Mouse (Mus musculus): ENCODE data around the gene Vps53.
A peak's percentile ranks its signal among the peaks of the same experiment; 100 is the strongest.

Vps53 gene

DNA sequence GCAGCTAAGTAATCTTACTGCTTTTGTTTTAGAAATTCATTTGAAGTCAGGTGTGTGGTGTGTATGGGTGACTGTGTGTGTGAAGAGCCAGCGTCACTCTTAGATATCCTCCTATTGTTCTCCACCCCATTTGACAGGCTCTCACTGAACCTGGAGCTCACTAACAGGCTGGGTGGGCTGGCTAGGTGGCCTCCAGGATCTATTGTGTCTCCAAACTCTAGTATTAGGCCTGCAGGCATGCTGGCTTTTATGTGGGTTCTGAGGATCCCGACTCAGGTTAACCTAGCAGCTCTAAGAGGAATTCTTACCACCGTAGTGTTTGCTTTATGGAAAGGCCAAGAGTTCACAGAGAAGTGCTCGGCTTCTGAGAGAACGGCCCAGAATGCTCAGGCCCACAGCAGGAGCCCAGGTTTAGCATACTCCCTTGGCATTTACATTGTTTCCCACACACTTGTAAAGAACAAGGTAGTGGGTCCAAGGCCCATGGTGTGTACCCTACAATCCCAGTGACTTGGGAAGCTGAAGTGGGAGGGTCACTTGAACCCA, 128.4 kb downstream of the Vps53 start:
- DNase-seq: no peak

DNA sequence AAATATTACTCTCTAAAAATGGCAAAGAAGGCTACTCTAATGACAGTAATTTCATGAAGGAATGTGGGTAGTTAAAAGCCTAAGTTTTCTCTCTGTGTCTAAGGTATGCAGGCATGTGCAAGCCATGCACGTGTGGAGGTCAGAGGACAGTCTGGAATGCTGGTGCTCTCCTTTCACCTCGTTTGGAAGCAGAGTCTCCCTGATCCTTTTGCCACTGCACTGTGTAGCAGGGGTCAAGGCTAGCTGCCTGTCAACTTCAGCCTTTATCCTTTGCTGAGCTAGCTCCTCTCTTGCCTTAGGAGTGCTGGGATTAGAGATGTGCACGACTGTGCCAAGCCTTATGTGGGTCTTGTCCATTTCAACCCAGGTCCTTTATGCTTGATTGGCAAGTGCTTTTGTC, 128.9 kb downstream of the Vps53 start:
- no peak for DNase-seq

DNA sequence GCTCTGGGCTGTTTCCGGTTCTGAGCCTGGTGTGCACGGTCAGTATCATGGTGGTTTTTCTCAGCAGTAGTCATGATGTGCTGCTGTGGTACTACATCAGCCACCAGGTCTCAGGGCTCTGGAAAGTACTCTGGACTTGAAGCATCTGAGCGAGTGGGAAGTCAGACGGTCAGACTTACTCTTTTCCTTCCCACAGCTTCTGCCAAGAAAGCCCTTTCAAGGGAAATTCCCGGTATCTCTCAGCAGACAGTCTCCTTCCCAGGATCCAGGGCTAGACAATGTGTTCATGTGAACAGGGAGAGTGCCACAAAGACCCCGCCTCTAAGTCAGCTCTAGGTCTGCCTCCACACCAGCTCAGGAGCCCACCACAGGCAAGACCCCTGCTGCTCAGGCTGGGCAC, 134.1 kb downstream of the Vps53 start:
- no peak for DNase-seq

DNA sequence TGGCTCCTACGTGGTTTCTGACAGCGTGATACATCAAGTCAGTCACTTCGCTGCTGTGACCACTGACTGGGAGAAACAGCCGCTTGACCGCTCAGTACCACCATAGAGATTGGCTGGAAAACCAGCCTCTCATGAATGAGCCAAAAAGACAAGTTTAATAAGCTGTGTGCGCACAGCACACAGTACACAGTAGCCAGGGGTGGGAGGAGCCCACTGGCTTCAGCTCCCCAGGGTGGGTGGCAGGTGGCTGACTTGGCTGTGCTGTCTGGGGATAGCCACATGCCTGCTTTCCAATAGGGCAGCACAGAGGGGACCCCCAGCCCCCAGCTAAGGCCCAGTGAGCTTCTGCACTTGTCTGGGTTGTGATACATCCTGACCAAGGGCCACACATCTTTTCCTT, 135.0 kb downstream of the Vps53 start:
- DNase-seq: no peak

DNA sequence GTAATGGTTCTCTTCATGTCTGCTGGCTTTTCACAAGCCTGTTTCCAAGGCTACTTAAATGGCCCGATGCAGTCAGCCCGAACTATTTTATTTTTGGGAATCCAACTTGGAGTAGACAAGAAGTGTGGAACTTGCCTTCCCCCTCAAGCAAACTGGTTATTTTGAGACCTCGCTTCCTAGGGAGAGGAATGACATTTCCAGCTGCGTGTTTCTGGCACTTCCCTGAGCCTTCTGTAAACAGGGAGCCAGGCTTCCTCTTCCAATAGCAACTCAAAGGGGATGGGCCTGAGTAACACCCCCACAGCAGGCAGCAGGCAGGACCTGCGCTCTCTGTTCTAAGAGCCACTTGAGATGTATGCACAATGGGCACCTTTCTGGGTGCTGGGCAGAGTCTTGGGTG, 136.6 kb downstream of the Vps53 start:
- peak; percentile 42 for DNase-seq

DNA sequence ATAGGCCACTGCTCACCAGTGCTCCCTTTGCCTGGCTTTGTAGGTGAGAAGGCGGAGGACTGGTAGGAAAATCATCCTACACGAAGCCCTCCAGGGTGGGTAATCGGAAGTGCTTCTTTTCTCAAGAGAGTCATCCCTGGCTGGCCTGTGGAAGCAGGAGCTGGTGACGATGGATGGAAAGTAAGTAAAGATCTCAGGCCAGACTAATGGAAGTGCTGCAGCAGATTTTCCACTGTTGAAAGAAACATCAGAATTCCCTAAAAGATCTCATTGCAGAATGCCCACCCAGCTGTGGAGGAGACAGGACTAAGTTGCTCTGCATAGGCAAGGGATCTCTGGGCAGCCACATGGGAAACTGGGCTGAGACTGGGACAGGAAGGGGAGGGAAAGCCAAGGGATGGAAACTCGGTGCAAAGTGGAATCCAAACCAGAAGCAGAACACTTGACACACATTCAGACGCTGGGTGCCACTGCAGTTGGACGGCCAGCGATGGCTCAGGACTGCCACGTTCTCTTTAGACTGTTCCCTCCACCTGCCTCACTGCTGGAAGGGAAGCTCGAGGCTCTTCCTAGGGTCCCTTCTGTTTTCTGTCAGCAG, 137.3 kb downstream of the Vps53 start:
- no peak for DNase-seq

DNA sequence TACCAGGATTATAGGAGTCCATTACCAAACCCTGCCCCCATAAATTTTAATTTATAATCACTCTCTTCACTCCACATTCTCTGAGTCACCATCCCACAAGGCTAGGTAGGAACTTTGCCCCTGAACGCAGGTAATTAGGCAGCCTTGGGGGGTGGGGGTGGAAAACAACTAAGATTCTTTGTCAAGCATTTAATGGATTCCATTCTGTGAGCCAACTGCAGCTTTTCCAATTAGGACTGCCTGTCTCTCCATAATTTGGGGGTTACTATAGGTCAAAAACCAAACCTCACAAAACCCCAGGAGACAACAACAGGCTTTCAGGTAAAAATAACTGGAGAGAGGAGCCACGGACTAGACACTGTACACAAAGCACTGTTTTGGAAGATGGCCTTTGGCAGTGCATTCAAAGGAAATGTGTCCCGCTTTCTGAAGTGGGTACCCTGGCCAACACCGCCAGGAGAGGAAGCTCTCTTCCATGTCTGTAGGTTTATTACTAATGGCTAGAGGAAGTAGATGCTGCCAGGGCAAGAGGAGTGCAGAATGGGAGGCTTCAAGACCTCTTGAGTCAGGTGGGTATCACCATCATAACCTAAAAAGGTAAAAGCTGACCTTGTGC, 138.6 kb downstream of the Vps53 start:
- DNase-seq: no peak

DNA sequence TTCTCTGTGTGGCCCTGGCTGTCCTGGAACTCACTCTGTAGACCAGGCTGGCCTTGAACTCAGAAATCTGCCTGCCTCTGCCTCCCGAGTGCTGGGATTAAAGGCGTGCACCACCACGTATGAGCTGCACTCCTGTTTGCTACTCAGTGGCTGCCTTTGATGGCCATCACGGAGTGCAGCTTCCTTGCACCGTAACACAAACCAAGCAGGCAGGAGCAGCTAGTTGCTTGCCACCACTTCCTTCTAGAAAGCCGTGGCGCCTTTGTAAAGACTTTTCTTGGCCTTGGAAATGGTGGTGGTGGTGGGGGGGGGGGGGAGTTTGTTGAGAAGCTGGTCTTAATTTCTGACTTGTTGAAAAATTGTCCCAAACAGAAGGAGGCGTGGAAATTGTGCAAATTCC, 139.3 kb downstream of the Vps53 start:
- DNase-seq: no peak

DNA sequence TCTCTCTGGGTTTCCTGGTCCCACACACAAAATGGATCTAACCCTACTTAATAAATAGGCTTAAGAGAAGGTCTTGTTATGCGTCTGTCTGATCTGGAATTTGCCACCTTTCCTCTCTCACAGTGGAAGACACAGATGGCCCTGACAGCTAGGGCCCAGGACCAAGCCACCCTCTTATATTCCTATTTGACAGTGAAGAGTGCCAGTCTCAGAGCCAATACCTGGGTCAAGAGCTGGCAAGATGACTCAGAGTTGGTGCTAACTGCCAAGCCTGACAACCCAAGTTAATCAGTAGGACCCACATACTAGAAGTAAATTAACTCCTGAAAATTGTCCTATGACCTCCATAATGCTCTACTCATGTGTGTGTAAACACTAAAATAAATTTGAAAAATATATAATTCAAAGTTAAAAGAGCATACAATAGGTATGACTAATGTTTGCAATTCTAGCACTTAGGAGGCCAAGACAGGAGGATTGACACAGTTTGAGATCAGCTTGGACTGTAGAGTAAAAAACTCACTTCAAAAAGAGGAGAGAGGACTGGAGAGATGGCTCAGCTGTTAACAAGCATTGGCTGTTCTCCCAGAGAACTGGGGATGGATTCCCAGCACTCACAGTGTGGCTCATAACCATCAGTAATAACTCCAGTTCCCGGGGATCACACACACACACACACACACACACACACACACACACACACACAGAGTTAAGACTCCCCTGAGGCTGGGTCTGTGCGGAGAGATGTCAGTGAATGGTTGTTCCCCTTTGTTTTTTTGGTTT, 140.0 kb downstream of the Vps53 start:
- DNase-seq: no peak

DNA sequence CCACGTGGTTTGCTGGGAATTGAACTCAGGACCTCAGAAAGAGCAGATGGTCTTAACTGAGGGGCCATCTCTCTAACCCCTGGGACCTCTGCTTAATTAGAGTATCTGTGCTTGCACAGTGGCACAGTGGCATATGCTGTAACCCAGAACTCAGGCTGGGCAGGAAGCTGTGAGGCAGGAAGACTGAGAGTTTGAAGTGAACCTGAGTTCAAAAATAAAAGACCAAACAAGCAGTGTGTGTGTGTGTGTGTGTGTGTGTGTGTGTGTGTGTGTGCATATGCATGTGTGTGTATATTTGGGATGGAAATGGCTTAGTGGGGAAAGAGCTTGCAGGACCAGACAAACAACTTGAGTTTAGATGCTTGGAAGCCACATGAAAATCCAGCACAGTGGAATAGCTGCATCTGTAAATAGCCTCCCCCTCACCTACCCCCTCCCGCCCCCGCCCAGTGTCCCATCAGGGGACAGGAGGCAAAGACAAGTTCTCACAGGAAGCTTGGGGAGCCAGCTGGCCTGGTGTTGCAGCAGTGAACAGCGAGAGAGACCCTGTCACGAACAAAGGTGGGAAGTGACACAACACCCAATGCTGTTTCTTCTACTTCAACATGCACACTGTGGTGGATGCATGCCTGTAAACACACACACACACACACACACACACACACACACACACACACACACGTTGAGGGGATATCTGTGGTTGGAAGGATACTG, 141.7 kb downstream of the Vps53 start:
- DNase-seq: no peak

DNA sequence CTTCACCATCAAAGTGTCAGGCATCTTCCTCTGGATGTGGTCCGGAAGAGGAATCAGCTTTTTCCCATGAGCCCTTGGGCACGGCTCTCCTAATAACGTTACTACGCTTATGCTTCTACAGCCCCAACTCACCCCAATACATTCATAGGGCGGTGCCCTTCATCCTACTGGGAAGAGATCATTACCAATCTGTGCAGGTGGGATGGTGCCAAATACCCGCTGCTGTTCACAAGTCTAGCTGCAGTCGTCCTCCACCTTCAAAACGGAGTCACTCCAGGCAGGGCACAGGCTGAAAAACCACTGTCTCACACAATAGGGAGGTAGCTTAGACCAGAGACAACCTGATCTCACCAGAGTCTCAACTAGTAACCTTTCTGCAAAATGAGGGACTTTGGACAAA, 144.3 kb downstream of the Vps53 start:
- DNase-seq: no peak

DNA sequence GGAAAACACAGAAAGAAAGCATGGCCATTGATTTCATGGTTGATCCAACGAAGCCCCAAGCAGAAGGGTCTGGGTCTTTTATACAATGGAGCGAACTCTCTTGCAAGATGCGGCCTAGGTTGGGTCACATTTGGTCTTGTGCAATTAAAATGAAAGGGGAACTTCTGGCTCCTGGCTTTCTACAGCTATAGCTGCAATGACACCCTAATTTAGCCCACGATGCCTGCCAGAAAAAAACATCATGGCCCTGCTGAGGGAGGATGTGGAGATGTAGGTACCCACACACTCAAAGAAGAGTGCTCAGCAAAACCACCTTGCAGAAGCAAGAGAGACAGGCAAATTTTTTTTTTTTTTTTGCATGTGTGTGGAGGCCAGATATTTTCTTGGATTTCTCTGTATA, 145.6 kb downstream of the Vps53 start:
- DNase-seq: no peak

DNA sequence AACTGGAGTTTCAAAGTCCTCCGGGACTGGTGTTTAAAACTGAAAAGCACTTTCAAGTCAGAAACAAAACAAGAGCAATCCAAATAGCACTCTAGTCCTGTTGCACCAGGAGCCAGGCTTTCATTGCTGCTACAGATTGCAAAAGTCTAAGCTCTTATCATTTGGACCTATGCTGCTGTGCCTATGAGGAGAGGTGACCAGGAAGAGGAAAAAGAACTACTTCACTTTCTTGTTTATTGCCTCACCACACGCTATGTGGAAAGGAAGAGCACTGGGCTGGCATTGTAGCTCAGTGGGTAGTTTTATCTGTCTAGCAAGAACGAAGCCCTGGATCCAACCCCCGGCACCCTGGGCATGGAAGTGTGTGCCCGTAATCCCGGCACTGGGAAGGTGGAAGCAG, 146.1 kb downstream of the Vps53 start:
- no peak for DNase-seq

DNA sequence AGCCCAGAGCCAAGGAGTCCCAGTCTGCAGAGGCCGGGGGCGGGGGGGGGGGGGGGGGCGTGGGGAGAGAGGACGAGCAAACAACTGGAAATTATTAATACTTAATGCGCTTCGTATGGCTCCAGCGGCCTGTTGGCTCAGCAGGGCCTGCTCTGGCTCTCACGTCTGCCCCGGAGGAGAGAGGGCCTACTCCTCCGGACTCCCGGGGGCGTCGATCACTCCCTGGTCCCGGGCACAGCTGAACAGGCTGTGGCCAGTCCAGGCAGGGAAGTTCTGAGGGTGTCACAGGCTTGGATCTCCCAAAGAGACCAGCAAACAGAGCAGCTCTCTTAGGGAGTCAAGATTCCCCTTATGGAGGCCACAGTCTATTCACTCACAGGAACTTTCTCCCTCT, 151.4 kb downstream of the Vps53 start:
- DNase-seq: peak; percentile 28

DNA sequence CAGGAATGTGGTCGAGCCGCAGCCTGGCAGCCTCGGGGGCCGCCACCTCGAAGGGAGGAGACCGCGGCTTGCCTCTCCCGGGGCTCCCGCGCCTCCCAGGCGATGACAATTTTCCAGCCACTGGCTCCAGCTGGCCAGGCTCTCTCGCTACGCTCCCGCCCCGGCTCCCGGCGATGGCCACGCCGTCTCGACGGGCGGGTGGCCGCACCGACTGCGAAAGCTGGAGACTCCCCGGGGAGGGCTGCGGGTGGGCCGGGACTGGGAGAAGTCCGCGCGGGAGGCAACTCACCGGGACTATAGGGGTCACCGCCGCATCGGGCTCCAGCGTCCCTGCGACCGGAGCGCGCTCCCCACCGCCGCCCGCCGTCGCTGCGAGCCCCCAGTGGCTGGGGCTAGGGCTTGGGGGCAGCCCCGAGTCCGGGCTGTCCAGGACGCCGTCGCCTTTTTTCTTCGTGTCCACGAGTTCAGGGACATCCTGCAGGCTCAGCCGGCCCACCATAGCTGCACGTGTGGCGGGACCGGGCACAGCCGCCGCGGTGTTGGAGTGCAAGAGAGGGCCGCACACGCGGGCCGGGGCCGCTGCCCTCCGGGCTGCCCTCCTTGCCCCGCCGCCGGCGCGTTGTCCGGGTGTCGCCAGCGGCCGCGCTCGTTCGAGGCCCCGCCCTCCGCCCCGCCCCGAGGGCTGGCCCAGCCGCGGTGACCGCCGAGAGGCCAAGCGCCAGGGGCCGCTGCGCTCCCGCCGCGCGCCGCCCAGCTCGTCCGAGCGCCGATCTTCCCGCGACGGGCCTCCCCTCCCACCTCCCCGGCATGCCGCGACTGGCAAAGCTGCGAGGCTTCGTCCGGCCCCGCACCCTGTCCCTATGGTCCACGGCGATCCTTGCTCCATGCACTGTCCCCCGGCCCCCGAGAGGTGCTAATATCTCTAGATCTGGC, 152.0 kb downstream of the Vps53 start, which contains the start of gene Rflnb:
Gene Rflnb, minus strand, starts transcription at position 644 of the 933 bp plus-strand sequence.
- peak; percentile 94 for DNase-seq

DNA sequence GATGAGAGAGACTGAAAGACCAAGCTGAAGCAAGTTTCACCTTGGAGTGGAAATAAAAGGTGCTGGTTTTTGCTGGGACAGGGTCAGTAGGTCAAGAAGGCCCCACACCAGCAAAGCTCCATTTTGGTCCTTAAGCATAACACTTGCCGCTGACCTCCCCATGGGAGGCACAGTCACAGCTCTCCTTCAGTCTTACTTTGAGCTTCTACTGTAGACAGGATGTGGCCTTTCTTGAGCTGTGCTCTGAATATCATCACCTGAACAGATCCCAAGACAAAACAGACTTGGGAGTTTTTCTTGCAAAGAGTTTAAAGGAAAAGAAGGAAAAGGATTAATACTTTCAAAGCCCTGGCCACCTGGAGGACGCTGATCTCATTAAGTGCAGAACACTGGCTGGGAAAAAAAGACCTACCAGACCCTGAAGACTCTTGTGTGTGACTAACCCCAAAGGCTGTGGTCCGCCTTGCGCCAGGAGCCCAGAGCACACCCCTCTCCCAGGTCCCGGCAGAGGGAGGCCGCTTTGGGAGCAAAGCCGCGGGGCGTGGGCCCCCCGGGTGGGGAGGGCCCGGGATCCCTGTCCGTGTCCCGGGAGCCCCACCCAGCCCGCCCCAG, 152.8 kb downstream of the Vps53 start:
- DNase-seq: no peak

DNA sequence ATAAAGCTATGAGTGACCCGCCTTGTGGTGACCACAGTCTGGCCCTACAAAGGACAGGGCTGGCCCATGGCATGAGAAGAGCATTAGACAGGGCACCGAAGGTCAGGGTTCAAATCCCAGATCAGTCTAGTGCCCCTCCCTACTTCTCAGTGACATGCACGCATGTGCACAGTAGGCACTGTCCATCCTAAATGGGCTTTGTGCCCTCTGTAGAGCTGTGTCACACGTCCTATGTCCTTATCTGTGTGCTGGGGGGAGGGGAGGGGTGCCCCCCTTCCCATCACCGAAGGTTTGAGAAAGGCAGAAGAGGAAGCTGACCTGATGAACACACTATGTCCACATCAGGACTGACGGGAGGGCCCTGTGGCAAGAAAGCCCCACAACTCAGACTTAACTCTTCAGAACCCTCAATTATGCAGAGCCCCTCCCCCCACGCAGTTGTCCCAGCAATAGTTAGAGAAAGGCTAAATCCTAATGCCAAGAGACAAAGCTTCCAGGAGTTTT, 154.3 kb downstream of the Vps53 start:
- no peak for DNase-seq

DNA sequence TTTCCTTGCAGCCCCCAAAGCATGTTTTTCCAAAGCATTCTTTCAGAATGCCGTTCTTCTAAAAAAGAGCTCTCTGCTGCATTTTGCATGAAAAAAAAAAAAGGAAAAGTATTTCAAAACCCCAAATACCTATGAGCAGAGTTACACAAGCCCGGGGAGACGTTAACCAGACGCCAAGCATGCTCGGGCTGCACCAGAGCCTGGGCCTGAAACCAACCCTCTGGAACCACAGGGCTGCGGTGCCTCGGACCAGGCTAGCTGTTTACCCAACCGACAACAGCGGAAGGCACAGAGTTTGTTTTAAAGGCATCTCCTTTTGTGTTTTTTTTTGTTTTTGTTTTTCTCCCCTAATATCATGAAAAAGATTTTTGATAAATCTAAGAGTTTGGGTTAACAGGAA, 158.5 kb downstream of the Vps53 start:
- no peak for DNase-seq

DNA sequence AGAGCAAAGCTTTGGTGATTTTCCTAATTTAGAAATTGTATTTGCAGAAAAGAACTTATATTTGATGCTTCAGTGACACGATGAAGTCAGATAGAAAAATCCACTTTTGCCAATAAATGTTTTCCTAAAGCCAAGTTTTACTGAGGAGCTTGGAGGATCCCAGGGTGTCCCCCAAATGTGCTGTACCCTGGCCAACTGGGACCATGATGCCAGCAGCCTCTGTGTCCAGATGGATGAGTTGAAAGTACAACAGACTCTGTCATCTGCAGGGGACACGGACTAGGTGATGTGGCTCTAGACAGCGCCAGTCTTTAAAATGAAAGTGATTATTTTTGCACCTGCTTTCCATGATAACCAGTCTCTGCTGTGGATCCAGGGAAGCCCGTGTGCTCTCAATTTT, 159.6 kb downstream of the Vps53 start:
- DNase-seq: no peak

DNA sequence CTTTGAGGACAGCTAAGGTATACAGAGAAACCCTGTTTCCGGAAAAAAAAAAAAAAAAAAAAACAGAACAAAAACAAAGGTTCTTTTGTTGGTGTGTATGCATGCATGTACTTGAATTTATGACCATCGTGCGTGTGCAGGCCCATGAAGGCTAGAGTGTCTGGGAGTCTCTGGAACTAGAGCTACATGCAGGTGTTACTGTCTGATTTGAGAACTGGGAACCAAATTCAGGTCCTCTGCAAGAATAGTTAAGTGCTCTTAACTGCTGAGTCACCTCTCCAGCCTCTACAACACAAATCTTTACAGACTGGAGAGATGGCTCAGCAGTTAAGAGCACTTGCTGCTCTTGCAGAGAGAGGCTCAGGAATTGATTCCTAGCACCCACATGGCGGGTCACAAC, 163.6 kb downstream of the Vps53 start:
- DNase-seq: no peak

DNA sequence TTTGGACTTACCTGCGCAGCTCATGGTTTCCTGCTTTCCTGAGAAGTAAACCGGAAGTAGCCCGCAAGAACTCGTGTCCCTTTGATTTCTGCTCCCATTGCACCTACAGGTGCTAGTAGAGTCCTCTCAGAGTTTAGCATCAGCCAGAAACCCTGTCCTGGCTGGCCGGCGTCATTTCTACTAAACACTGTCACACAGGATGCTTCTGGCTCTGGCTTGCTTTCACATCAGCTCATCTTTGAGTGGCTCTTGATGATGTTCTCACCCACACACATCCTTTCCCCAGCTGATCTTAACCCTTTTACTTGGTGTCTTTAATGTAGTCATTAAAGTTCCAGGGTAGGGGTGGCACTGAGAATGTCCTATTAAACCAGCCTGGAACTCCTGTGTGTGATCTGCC, 164.2 kb downstream of the Vps53 start:
- DNase-seq: no peak
